Mouse (Mus musculus) cerebellum, postnatal 10 days (tissue): ENCODE measurements around the gene Pard3.
"Not testable (repeated sequence)": the region's sequence is repeated elsewhere in the genome, so short reads cannot be mapped to it uniquely, and the experiment has no call there.

Experiments used
- DNase-seq, 2 experiments: peaks; one replicate each; pipeline ENCODE4 v3.0.0; 2021; ENCODE audit warnings: mixed read lengths in 2 of 2

Gene Pard3

DNA sequence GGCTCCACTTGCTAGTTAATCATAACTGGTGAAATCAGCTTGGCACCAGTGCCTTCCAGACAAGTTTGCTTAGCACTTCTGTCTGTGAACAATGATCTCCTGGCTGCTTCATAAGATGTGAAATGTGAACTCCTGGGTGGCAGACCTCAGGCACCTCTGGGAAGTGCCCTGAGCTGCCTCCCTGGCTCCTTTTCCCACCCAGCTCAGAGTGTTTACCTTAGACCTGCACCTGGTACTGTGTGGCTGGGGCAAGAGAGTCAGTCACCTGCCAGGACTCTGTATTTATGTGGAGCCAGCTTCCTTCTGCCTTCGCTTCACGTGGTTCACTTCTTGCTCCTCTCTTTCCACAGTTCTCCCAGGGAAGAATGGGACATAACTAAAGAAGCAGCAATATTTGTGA, 77.3 kb downstream of the Pard3 start:
- DNase-seq, result no peak

DNA sequence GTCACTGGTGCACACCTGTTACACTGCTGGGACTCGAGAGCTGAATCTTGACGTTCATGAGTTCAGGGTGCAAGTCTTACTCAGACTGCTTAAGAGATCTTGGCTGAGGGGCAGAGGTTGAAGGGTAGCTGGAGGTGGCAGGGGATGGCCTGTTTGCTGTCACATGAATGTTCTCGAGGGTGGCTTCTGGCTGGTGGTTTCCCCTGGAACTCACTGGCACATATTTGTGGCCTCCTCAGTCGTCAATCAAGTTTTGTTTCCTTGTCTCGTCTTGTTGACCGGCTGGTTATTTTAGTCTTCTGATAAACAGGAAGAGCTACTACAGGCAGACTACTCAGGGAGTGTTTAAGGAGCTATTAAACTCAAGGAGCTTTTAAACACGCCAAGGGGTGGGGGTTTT, 79.9 kb downstream of the Pard3 start:
- no peak for DNase-seq

DNA sequence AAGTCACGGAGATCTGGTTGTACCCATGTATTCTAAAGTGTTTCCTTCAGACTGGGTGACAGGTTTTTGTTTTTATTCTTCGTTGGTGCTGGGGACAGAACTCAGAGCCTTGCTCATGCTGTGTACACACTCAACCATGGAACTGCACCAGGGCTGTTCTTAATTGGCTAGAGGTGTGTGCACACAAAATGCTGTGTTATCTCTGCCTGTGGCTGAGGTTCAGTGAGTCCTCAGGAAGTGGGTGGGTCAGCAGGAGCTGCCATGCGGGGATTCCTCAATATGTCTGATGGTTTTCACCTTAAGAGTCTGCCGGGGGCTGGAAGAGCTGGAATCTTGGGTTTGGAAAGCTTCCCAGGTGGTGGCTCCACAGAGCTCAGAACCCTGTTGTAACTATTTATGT, 80.9 kb downstream of the Pard3 start:
- DNase-seq, result no peak

DNA sequence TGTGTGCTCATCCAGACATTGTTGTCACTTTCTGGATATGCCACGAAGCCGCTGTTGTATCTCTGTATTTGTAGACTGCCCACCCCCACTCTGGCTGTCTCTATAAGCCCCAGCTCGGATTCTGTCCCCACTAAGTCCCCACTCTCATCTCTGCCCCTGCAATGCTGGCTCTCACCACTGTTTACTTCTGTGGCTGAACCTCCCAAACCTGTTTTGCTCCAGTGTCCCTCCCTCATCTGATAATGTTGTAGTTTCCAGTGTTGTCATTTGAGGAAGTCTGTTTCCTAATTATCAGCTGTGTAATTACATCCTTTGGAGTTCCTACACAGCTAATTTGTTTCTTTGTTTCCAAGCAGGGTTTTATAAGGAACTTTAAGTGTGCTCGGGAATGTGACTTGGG, 81.4 kb downstream of the Pard3 start:
- DNase-seq, result no peak

GRCm38 (mm10) chr8:127146055-127146454, 82.4 kb downstream of the Pard3 start:
- DNase-seq, result no peak

DNA sequence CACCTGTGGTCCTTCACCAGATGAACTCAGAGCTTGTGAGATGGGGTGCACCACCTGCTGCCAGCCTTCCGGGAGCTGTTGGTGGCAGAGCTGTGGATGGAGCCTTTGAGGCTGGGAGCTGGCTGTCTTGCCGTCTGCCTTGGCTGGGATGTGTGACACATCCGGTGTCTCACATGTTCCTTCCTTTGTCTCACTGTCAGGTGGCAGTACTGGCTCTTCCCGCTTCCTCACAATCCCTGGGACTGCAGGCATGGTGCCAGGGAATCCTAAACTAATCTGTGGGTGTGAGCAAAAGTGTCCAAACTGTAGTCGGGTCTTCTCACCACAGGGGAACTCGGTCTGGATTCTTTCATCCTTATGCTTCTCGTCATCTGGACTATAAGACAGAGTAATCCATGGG, 85.1 kb downstream of the Pard3 start:
- peak; percentile 31 to 48 for DNase-seq

DNA sequence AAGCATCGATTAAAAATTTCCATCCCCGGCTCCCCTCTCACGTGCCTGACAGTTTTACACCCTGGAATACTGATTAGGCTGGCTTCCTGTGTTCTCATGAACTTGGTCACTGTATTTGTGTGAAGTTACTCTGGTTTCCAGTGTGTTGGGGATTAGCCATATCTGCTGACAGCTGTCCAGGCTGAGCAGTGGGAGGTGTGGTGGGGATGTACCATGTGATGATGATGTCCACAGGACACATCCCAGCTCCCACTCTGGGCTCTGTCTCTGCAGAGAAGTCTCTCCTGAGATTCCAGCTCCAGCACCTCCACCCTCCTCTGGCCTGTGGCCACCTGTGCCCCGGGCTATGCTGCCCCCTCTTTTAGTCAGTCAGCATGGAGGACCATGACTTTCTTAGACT, 87.0 kb downstream of the Pard3 start:
- no peak for DNase-seq

GRCm38 (mm10) chr8:127151706-127152105, 88.0 kb downstream of the Pard3 start:
- peak in 1 of 2 experiments; percentile 21 for DNase-seq

DNA sequence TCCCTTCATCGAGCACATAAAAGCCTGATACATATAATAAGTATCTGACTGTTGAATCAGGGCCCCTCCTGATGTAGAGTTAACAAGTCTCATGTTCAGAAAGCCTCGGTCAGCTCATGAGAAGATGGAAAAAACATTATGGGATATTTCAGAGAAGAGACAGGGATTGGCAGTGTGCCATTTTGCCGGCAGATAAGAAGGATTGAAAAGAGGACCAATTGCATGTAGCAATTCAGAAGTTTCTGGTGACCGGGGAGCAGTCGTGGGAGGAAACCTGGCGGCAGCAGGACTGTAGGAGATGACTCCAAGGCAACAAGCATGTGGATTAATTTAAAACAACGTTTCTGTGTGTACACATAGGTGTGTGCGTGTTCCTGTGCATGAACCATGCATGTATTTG, 93.4 kb downstream of the Pard3 start:
- peak in 1 of 2 experiments; percentile 18 for DNase-seq

DNA sequence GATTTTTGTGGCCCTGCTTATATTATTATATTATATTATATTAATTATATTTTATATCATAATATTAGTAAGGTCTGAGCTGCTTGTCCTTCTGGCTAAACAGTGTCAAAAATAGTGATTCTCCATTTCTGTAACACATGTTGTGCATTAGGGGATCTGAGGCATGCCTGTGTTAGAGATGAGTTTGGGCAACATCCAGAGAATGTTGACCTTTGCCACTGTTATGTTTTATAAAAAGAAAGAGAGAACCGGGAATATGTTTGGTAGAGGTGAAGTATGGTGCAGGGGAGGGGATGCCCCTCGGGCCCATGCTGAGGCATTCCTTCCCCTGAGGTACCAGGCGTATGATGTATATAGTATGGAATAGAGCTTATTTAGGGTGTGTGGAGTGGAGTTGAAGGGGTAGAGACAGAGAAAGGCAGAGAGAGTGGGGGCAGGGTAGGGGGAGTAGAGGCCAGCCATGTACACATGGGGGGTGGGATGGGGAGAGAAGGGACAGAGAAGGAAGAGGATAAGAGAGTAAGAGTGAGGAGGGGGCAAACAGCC, 95.8 kb downstream of the Pard3 start:
- no peak for DNase-seq

DNA sequence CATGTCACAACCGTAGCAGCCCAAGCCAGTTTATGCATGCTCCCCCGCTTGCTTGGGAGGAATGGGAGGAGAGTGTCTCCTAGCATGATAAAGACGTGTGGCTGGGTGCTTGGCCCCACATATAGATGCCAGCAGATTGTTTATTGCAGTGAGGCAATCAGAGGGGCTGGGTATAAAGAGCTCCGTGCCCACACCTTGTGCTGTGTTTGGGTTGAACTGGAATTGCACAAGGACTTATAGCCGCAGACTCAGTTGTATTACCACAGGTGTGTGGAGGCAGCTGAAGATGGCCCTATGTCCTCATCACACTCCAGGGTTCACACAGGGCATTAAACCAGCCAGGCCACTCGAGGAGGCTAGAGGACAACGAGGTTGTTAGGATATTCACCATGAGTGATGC, 98.2 kb downstream of the Pard3 start:
- no peak for DNase-seq

- DNase-seq, result no peak
Observed at GRCm38 (mm10) chr8:127162821-127163220, 99.1 kb downstream of the Pard3 start.

DNA sequence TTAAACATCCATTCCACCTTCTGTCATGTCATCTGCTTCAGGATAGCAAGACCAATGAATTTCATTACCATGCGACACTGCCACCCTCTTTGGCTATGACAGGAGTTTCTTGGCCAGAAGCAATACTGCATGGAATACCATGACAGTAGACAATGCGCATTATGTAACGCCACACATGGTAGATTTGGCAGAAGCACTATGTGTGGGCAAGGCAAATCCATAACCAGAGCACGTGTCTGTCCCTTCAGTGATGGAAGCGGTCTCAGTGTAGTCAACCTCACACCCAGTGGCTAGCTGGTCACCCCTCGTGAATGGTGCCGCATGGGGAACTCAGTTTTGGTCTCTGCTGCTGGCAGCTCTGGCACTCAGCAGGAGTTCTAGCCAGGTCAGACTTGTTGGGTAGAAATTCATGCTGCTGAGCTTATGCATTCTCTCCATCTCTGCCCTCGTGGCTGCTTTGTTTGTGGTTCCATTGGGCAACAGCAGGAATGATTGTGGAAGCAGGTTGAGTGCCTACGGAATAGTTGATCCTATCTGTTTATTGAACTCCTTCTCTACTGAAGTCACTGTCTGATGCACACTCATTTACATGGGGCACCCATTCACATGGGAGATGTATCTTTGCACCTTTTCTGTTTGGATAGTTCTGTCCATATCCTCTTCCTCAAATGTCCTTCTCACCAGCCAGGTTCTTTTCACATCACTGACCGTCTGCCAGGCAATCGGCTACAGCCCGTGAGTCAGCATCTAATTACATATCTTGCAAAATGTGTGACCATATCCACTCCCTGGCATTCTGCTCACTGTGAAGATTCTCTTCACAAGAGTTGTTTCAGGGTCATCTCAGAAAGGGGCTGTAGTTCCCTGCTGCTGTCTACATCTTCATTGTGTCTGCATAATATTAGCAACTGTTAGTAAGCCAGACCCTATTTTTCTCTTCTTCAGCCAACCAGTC, 100.9 kb downstream of the Pard3 start:
- no peak for DNase-seq

- DNase-seq, result no peak
Observed at GRCm38 (mm10) chr8:127168496-127168895, 104.8 kb downstream of the Pard3 start.

GRCm38 (mm10) chr8:127169361-127169760, 105.7 kb downstream of the Pard3 start:
- DNase-seq, result no peak

- DNase-seq, result not testable (repeated sequence)
Observed at GRCm38 (mm10) chr8:127170372-127170771, 106.7 kb downstream of the Pard3 start.

DNA sequence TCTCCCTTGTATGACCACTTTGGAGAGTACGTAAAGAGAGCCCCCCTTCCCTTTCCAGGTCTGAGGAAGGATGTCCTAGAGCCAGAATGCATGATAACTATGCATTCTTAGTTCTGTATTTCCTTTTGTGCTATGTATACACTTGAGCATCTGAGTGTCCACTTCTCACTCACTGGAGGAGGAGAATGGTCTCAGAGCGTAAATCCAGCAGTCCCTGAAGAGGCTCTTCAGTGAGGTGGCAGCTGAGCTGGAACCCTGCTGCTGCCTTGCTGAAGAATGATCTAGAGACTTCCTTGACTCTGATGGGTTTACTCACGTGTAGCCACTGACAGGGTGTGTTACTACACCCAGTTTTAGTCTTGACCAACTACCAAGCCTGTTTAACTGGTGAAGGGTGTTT, 107.2 kb downstream of the Pard3 start:
- no peak for DNase-seq

GRCm38 (mm10) chr8:127173483-127173882, 109.8 kb downstream of the Pard3 start:
- no peak for DNase-seq

- DNase-seq, result no peak
Observed at GRCm38 (mm10) chr8:127174411-127174810, 110.7 kb downstream of the Pard3 start.

DNA sequence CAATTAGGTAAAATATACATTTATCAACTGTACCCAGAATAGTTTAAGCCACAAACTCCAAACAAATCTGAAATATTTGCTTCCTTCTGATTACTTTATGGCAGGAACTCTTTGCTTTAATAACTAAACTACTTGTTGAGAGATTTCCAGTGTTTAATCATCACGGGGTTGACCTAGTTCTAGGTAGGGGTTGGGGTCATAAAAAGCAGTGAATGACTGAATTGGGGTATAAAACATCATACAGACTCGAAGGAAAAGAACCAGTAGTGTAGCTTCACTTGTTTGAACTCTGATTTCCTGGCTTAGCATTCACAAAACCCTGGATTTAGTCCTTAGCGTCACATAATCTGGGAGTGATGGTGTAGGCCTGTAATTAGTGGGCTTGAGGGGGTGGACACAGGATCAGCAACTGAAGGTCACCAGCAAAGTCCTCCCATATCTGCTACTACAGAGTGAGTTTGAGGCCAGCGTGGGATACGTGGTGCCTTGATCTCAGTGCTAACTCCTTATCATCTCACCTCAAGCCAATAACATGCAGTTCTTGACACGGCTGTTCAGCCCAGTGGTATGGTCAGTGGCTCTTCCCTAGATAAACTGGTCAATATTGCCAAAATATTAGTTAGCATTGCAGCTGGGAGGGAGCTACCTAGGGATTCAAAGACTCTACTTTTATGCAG, 111.6 kb downstream of the Pard3 start:
- DNase-seq, result no peak

- peak; percentile 70 to 85 for DNase-seq
Observed at GRCm38 (mm10) chr8:127178634-127179033, 114.9 kb downstream of the Pard3 start.

DNA sequence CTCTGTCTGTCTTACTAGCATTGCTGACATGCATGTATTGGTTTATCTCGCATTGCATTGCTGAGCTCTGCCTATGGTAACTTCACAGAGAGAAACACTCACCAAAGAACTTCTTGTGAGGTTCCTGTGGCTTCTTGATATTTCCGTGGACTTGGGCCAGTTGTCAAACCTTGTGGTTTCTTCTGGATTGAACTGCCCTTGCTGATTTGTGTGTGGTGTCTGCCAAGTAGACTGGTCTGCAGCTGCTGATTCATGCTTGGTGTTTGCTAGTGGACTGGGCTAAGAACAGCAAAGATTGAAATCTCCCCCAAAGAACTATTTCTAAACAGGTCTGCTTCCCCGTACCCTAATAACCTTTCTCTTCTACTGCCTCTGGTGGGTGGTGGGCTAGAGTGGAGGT, 117.6 kb downstream of the Pard3 start:
- no peak for DNase-seq

DNA sequence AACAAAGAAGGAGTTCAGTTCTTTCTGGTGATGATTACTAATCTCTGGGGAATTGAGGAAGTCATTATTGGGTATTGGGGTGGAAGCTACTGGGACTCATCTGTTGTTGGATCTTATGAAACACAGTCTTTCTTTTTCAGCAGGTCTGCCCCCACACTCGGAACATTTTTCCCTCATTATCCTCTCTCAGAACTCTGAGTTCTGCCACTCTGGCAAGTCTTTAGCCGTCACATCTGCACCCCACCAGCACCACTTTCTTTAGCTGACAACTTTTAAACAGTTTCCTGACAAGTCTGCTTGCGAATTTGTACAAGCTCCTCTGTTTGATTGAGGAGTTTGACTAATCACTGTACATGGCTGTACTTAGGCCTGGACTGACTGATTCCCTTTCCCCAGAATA, 118.4 kb downstream of the Pard3 start:
- DNase-seq, result no peak

DNA sequence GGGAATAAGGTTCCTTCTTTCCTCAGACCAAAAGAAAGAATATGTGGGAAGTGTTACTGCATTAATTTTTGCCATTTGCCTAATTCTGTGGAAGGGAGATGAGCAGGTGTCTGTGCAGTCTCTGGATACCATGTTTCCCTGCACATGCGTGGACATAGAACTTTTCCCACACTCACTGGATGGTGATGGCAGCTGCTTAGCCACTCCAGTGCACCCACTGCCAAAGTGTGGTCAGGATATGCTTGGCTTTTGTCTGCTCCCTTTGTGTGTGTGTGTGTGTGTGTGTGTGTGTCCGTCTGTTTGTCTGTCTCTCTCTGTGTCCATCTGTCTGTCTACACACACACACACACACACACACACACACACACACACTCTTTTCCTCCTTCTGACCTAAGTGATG, 119.8 kb downstream of the Pard3 start:
- no peak for DNase-seq
